Mouse (Mus musculus) limb, embryonic 12.5 days (tissue): ENCODE data around the gene Galntl5. TPM values are rescaled to one million over a fixed set of nuclear protein-coding genes. Genes with fewer than 3 reads are reported as not detected.

Experiments
- ATAC-seq: fragments of 200-750 bp; cut with Nextera tagmentation; 2 replicates; pipeline ENCODE4 v1.8.0; 2017; ENCODE audit warnings: low read depth, moderate TSS enrichment; ENCODE audit not compliant: insufficient number of reproducible peaks, insufficient read depth, low FRiP score, low TSS enrichment
- H3K27ac ChIP-seq: fragments of 300-500 bp; sonication (generic); 2 replicates; pipeline ENCODE4 v1.5.1; 2016; ENCODE audit warnings: mild to moderate bottlenecking, moderate library complexity
- H3K27me3 ChIP-seq: fragments of 300-500 bp; sonication (generic); 2 replicates; pipeline ENCODE4 v1.6.1; 2016; ENCODE audit warnings: mild to moderate bottlenecking, moderate library complexity
- H3K36me3 ChIP-seq: fragments of 300-500 bp; sonication (generic); 2 replicates; pipeline ENCODE4 v1.6.1; 2016; ENCODE audit warnings: mild to moderate bottlenecking, moderate library complexity
- H3K4me1 ChIP-seq: fragments of 300-500 bp; sonication (generic); replicated peaks from 2 replicates; pipeline ENCODE4 v1.6.1; 2016
- H3K4me2 ChIP-seq: fragments of 300-500 bp; sonication (generic); 2 replicates; pipeline ENCODE4 v1.6.1; 2016; ENCODE audit warnings: mild to moderate bottlenecking, moderate library complexity
- H3K4me3 ChIP-seq: fragments of 300-500 bp; sonication (generic); replicated peaks from 2 replicates; pipeline ENCODE4 v1.5.1; 2016; ENCODE audit warnings: mild to moderate bottlenecking
- H3K9ac ChIP-seq: fragments of 300-500 bp; sonication (generic); replicated peaks from 2 replicates; pipeline ENCODE4 v1.6.1; 2016; ENCODE audit warnings: mild to moderate bottlenecking, moderate library complexity
- H3K9me3 ChIP-seq: fragments of 300-500 bp; sonication (generic); 2 replicates; pipeline ENCODE4 v1.6.1; 2016; ENCODE audit warnings: mild to moderate bottlenecking, moderate library complexity
- WGBS: fragments of 180-500 bp; shearing (Covaris S2); methylation state at CpG from one replicate; pipeline ENCODE4 v1.1.7; 2016; 5-methylcytosine and 5-hydroxymethylcytosine counted together
- microRNA-seq: library from miRNA; unstranded; fragments of <30 nt; microRNA quantifications from one replicate; pipeline ENCODE4, GENCODE M21; 2017
- polyA plus RNA-seq: library from polyadenylated mRNA; unstranded; fragments of >200 nt; fragmentation: Nextera tagmentation; extraction: Ambion mirVana; gene quantifications from 2 replicates; pipeline ENCODE4 v1.2.1, GENCODE M21; 2016

Galntl5 gene
- polyA plus RNA-seq, 1 experiment from 2014 or later: not detected

DNA sequence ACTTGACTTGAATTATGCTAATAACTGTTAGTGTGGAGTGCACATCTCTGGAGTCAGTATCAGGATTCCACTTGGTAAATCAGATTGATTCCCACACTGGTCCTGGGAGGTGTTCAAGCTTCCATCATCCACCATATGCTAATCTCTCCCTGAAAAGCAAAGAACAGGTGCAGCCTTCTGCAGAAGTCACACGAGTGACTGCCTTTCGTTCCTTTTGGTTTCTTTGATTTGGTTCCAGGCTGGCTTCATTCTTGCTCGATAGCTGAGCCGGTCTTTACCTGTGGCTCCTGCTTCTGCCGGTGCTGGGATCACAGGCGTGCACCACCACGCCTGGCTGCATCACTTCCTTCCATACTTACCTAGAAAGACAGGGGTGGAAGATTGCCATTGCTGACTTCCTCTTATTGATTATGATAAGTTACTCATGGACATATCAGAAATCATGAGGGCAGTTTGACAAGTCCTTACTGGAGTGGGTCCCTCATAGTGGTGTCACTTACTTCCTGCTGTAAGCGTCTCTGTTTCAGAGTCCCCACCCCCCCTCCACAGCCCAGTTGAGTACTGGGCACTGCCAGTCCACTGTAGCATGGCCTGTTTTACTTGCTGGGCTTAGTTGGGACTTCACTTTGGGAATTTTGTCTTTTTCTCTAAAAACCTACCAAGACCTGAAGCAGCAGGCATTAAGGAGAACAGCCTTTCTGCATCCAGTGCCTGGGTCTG, 71.7 kb downstream of the Galntl5 start:
- WGBS: 90% methylated on average over 8 of the region's 8 CpGs

DNA sequence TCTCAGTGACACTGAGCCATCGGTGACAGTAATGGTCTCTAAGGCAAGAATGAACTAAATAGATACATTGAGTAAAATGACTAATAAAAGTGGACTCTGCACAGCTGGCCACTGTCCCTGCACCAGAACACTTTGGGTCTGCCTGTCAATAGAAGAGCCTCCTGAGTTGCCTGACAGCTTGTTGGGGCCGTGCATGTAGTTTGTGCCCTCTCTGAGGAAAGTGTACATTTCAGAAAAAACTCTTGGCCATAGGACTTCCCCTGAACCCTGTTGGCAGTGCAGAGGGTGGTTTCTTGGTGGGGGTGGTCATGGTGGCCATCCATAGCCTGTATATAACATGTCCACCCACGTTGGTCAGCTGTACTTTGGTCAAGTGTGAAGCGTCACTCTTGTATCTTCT, 73.2 kb downstream of the Galntl5 start:
- Histone ChIP-seq H3K27ac (no peak overlapping the region), H3K9me3 (no peaks in the 10 kb centered on the region), H3K36me3 (peaks cover 91% of the 10 kb centered on the region), H3K4me3 (no peak overlapping the region), H3K4me2 (no peak overlapping the region), H3K9ac (no peak overlapping the region), H3K27me3 (no peaks in the 10 kb centered on the region), H3K4me1 (no peaks in the 10 kb centered on the region)
- ATAC-seq: no peak
- 91% methylated on average over 4 of the region's 4 CpGs for WGBS

More for the DNA sequence above, 71.7 kb downstream of the Galntl5 start:
- H3K27ac ChIP-seq: no peak overlapping the region
- no peak overlapping the region for H3K4me3 ChIP-seq
- H3K9me3 ChIP-seq: no peaks in the 10 kb centered on the region
- no peak for ATAC-seq
- no peaks in the 10 kb centered on the region for H3K27me3 ChIP-seq
- no peak overlapping the region for H3K4me2 ChIP-seq
- no peak overlapping the region for H3K9ac ChIP-seq
- H3K36me3 ChIP-seq: peaks cover 86% of the 10 kb centered on the region
- no peaks in the 10 kb centered on the region for H3K4me1 ChIP-seq

DNA sequence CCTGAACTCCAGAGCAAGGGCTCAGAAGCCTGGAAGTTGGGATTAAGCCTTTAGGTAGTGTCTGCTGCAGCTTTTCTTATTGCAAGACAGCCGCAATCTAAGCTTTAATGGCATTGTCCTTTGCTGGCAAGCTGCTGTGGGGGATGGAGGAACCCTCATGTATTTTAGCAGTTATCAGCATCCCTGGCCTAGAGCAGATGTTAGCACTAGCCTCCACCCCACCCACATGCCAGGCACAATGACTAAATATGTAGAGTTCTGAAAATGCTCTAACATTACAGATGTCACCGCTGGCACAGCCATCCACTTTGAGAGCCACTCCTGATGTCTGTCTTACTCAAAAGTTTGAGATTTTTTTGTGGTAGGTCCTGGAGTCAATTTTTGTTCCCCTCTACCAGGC, 75.4 kb downstream of the Galntl5 start:
- Histone ChIP-seq H3K27ac (no peak overlapping the region), H3K9ac (no peak overlapping the region), H3K9me3 (no peaks in the 10 kb centered on the region), H3K36me3 (peaks cover 84% of the 10 kb centered on the region), H3K4me2 (no peak overlapping the region), H3K4me1 (no peaks in the 10 kb centered on the region), H3K27me3 (no peaks in the 10 kb centered on the region), H3K4me3 (no peak overlapping the region)
- WGBS: 90% methylated on average over 2 of the region's 2 CpGs
- no peak for ATAC-seq

DNA sequence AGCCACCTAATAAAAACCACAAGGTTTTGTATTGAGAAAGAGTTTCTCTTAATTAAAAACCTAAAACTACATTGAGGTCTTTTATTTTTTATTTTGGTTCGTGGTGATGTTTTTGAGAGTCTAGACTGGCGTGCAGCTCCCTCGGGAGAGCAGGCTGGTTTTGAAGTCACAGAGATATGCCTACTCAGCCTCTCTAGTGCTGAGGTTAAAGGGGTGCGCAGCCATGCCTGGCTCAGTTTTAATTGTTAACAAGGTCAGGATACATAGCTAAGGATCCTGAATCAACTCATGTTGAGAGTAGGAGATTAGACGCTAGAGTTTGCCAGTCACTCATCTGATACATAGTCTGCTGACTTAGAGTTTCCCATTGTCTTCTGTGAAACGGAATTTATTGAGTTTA, 80.2 kb downstream of the Galntl5 start:
- Histone ChIP-seq H3K27me3 (no peaks in the 10 kb centered on the region), H3K9ac (no peak overlapping the region), H3K27ac (no peak overlapping the region), H3K36me3 (peaks cover 88% of the 10 kb centered on the region), H3K4me1 (no peaks in the 10 kb centered on the region), H3K4me2 (no peak overlapping the region), H3K9me3 (no peaks in the 10 kb centered on the region), H3K4me3 (no peak overlapping the region)
- 78% methylated on average over 6 of the region's 6 CpGs for WGBS
- no peak for ATAC-seq

DNA sequence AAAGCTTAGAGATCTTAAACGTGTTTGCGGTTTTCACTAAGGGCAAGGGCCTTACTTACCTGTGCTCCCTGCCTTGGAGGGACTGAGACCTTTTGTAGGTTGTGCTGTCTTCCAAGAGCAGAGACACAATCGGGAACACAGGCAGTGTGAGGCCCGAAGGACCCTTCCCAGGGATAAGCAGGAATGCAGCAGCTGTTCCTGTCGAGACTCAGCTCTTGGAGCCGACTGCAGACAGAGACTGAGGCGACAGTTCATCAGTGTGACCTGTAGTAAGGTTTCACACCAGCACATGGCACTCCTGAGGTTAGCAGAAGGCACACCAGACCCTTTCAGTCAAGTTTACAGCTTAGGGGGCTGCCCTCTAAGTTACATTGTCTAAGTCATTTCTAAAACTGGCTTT, 81.0 kb downstream of the Galntl5 start:
- no peaks in the 10 kb centered on the region for H3K27me3 ChIP-seq
- no peak for ATAC-seq
- no peaks in the 10 kb centered on the region for H3K4me1 ChIP-seq
- no peak overlapping the region for H3K9ac ChIP-seq
- H3K27ac ChIP-seq: no peak overlapping the region
- no peak overlapping the region for H3K4me2 ChIP-seq
- H3K9me3 ChIP-seq: no peaks in the 10 kb centered on the region
- H3K36me3 ChIP-seq: peaks cover 88% of the 10 kb centered on the region
- H3K4me3 ChIP-seq: no peak overlapping the region
- WGBS: 82% methylated on average over 7 of the region's 7 CpGs

DNA sequence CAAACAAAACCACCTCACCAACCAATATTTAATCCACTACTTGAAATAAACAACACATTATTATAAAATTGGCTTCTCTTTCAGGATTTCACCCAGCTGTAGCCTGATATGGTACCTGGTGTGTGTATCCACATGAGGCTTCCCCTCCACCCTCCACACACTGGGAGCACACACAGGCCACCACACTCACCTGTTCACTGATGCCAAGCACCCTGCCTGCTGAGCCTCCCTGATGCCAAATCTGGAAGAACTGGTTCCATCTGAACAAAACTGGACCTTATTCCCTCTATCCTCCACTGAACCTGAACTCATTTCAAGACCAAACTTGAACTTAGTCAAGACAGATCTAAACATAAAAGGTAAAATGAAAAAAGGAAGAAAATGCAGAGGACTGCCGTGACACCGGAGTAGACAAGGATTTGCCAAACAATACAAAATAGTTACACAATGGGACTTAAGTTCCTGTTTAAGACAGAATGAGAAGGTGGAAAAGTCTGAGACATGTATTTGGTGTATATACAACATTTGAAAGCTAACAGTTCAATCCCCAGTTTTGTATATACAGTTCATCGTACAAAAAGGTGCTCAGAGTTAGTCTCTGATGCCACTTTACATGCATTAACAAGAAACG, 87.1 kb downstream of the Galntl5 start:
- H3K4me1 ChIP-seq: no peaks in the 10 kb centered on the region
- 98% methylated on average over 4 of the region's 4 CpGs for WGBS
- H3K9ac ChIP-seq: no peak overlapping the region
- no peak overlapping the region for H3K4me3 ChIP-seq
- no peak overlapping the region for H3K27ac ChIP-seq
- peaks cover 77% of the 10 kb centered on the region for H3K36me3 ChIP-seq
- H3K4me2 ChIP-seq: no peak overlapping the region
- H3K27me3 ChIP-seq: no peaks in the 10 kb centered on the region
- ATAC-seq: no peak
- H3K9me3 ChIP-seq: no peaks in the 10 kb centered on the region

Small RNA genes within 50 kb of the gene (microRNA-seq; reads per million reads assigned to microRNA genes)
- not detected for gene Gm26051

Other genes starting within 250 kb of the Galntl5 start
- 24.1 and 24.5 TPM in 2 replicates for gene Prkag2, start 80.8 kb upstream of the Galntl5 start, polyA plus RNA-seq
- 35.0 and 37.6 TPM in 2 replicates for gene Galnt11, start 40.4 kb downstream of the Galntl5 start, polyA plus RNA-seq
- gene E130116L18Rik, start 41.7 kb downstream of the Galntl5 start, polyA plus RNA-seq: not detected in 2 replicates